Mouse (Mus musculus): Measurements from ENCODE around the gene Bmp10.

DNA sequence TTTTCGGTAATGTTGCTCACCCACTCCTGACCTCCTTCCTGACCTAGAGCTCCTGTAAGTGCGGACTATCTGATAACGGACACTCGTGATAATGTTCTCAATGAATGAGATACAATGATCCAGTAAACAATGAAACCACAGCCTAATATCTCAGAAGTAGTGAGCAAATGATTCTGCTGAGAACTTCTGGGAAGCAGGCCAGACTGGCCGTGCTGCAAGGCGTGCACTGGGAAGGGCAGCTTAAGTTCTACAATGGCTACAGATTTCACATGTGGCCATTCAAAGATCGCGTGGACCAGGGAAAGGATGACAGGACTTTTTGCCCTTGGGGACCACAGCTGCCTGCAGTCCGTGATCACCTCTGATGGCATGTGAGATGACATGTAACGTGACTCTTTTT, 39.6 kb downstream of the Bmp10 start:
- TF ChIP-seq CTCF (IDR thresholded peaks at IDR 0.05; ENCODE audit: control insufficient read depth, insufficient read depth, insufficient read length) (no peak), MAX (IDR thresholded peaks at IDR 0.05) (no peak)

All from C2C12 (cell line).